Comparison of ENCODE assay signal across 19 mouse cellular contexts in genomic region chr7:128692163-128692562, GRCm38 (mm10). TPM values are rescaled to one million over a fixed set of nuclear protein-coding genes. Genes with fewer than 3 reads are reported as not detected.
DNase-seq lines count a peak whose midpoint lies in the region; ATAC-seq and TF ChIP-seq lines count a peak whose summit lies in the region.
"Had no signal": no experiment of that assay in that cellular context is flagged by ENCODE, and none has a peak within 500 bp of the region (broad histone marks: within the 10 kb centered on the region; RNA-seq: fewer than 3 reads in every experiment).

No protein-coding gene starts in this region.

- 0 out of 2 replicates have a peak overlapping the region, but pooled peaks have one; percentile 23 for H3K27ac ChIP-seq in hindbrain, embryonic 13.5 days
- no peak overlapping the region for H3K27ac ChIP-seq in hindbrain, embryonic 12.5 days
- H3K27ac ChIP-seq in midbrain, embryonic 12.5 days (replicated peaks), result peak overlapping the region; percentile 30; the same call in 1 of the 2 replicates
- H3K27ac ChIP-seq in midbrain, embryonic 15.5 days, result no peak overlapping the region
- H3K27ac ChIP-seq in CH12.LX (ENCODE audit: insufficient read depth, low read depth), result no peak overlapping the region
- H3K27ac ChIP-seq in midbrain, embryonic 16.5 days (ENCODE audit: low read length), result no peak overlapping the region
- H3K27ac ChIP-seq: embryonic facial prominence, embryonic 10.5 days had no signal

- H3K27me3 ChIP-seq in hindbrain, embryonic 13.5 days, result no peaks in the 10 kb centered on the region
- no peaks in the 10 kb centered on the region for H3K27me3 ChIP-seq in hindbrain, embryonic 12.5 days
- H3K27me3 ChIP-seq in midbrain, embryonic 12.5 days, result no peaks in the 10 kb centered on the region
- no peaks in the 10 kb centered on the region for H3K27me3 ChIP-seq in midbrain, embryonic 15.5 days (replicated peaks)
- H3K27me3 ChIP-seq in CH12.LX (replicated peaks), result no peaks in the 10 kb centered on the region
- no peaks in the 10 kb centered on the region for H3K27me3 ChIP-seq in midbrain, embryonic 16.5 days (ENCODE audit: control insufficient read depth, insufficient read depth, low read depth, low read length)
- H3K27me3 ChIP-seq: forebrain, embryonic 13.5 days; heart, embryonic 12.5 days had no signal

- no peak for TF ChIP-seq POLR2A in CH12.LX (IDR thresholded peaks at IDR 0.05; ENCODE audit: low read depth, low read length)

- dilution Hi-C loops in CH12.LX (cut with MboI; ENCODE audit: extremely low pct_ligation_motif_present, extremely low pct_unique_long_range_greater_than_20kb, low sequenced_read_pairs), result no loop called here

- peak overlapping the region; percentile 58 for H3K4me2 ChIP-seq in hindbrain, embryonic 13.5 days
- no peak overlapping the region for H3K4me2 ChIP-seq in hindbrain, embryonic 12.5 days (replicated peaks)
- H3K4me2 ChIP-seq in midbrain, embryonic 12.5 days (replicated peaks), result no peak overlapping the region
- H3K4me2 ChIP-seq in midbrain, embryonic 15.5 days, result no peak overlapping the region; the same call in 1 of the 2 replicates
- no peak overlapping the region for H3K4me2 ChIP-seq in CH12.LX (ENCODE audit: insufficient read depth, low read depth, poor library complexity, severe bottlenecking)
- H3K4me2 ChIP-seq in midbrain, embryonic 16.5 days (ENCODE audit: low read length), result peak overlapping the region; percentile 24
- H3K4me2 ChIP-seq: heart, embryonic 12.5 days had no signal

- 92% methylated on average over 7 of the region's 7 CpGs for WGBS in hindbrain, embryonic 13.5 days
- WGBS in hindbrain, embryonic 12.5 days, result 94% methylated on average over 7 of the region's 7 CpGs
- WGBS in midbrain, embryonic 12.5 days, result 94% methylated on average over 7 of the region's 7 CpGs
- WGBS in midbrain, embryonic 15.5 days, result 88% methylated on average over 7 of the region's 7 CpGs
- 94% methylated on average over 7 of the region's 7 CpGs for WGBS in midbrain, embryonic 16.5 days

- no peak for TF ChIP-seq RAD21 in CH12.LX (IDR thresholded peaks at IDR 0.05; ENCODE audit: low read depth, low read length)

- H3K9me3 ChIP-seq in hindbrain, embryonic 13.5 days, result peaks cover 8% of the 10 kb centered on the region; the same call in 1 of the 2 replicates
- peaks cover 12% of the 10 kb centered on the region for H3K9me3 ChIP-seq in hindbrain, embryonic 12.5 days (replicated peaks)
- peaks cover 12% of the 10 kb centered on the region for H3K9me3 ChIP-seq in midbrain, embryonic 12.5 days
- peaks cover 11% of the 10 kb centered on the region; the same call in 1 of the 2 replicates for H3K9me3 ChIP-seq in midbrain, embryonic 15.5 days
- H3K9me3 ChIP-seq in CH12.LX (replicated peaks; ENCODE audit: low read length), result no peaks in the 10 kb centered on the region
- H3K9me3 ChIP-seq in midbrain, embryonic 16.5 days (replicated peaks; ENCODE audit: control insufficient read depth, low read length, poor library complexity, severe bottlenecking), result peaks cover 8% of the 10 kb centered on the region

- H3K79me2 ChIP-seq in CH12.LX (replicated peaks; ENCODE audit: control insufficient read depth, extremely low read depth, insufficient read depth, poor library complexity, severe bottlenecking), result no peaks in the 10 kb centered on the region

- no peak for DNase-seq in CH12.LX (ENCODE audit: extremely low read depth)
- DNase-seq in embryo, embryonic 10.5 days (ENCODE audit: low spot score), result no peak
- no peak for DNase-seq in thymus, postnatal 0 days (ENCODE audit: low spot score)
- DNase-seq: adrenal gland, adult 8-10 months; cerebellum, adult 11 months; cerebellum, adult 9-10 months; cerebellum, postnatal 36 days; forebrain, postnatal 0 days; gastrocnemius, postnatal 14 days; heart, postnatal 36 days had no signal

- no peak overlapping the region for H3K9ac ChIP-seq in hindbrain, embryonic 13.5 days
- no peak overlapping the region for H3K9ac ChIP-seq in hindbrain, embryonic 12.5 days
- no peak overlapping the region for H3K9ac ChIP-seq in midbrain, embryonic 12.5 days (replicated peaks)
- H3K9ac ChIP-seq in midbrain, embryonic 15.5 days, result no peak overlapping the region
- H3K9ac ChIP-seq in CH12.LX (ENCODE audit: insufficient read depth, low read depth), result no peak overlapping the region
- no peak overlapping the region for H3K9ac ChIP-seq in midbrain, embryonic 16.5 days (ENCODE audit: low read depth, low read length)
- H3K9ac ChIP-seq: heart, embryonic 12.5 days had no signal

- no peak overlapping the region for H3K4me3 ChIP-seq in hindbrain, embryonic 13.5 days
- H3K4me3 ChIP-seq in hindbrain, embryonic 12.5 days, result no peak overlapping the region
- H3K4me3 ChIP-seq in midbrain, embryonic 12.5 days, result no peak overlapping the region
- H3K4me3 ChIP-seq in midbrain, embryonic 15.5 days, result no peak overlapping the region
- H3K4me3 ChIP-seq in CH12.LX (replicated peaks in 1 of 3; ENCODE audit: low read depth in 2 of 3, low read length in 2 of 3, poor library complexity in 1 of 3), result no peak overlapping the region
- H3K4me3 ChIP-seq in midbrain, embryonic 16.5 days (ENCODE audit: low read depth, low read length), result no peak overlapping the region
- H3K4me3 ChIP-seq: embryonic facial prominence, embryonic 10.5 days; heart, embryonic 12.5 days had no signal

- no peak for TF ChIP-seq CTCF in CH12.LX (conservative IDR thresholded peaks at IDR 0.05 in 1 of 2, IDR thresholded peaks at IDR 0.05 in 1 of 2; ENCODE audit: low read depth in 2 of 2, low read length in 2 of 2)

- in situ Hi-C loops in CH12.LX (cut with MboI; ENCODE audit: low pct_ligation_motif_present, low pct_unique_long_range_greater_than_20kb, low sequenced_read_pairs), result no loop called here

- TF ChIP-seq EP300 in CH12.LX (IDR thresholded peaks at IDR 0.05; ENCODE audit: low read length), result no peak

- peaks cover 53% of the 10 kb centered on the region for H3K36me3 ChIP-seq in hindbrain, embryonic 13.5 days
- H3K36me3 ChIP-seq in hindbrain, embryonic 12.5 days, result peaks cover 49% of the 10 kb centered on the region
- H3K36me3 ChIP-seq in midbrain, embryonic 12.5 days, result peaks cover 60% of the 10 kb centered on the region
- H3K36me3 ChIP-seq in midbrain, embryonic 15.5 days (replicated peaks), result peaks cover 27% of the 10 kb centered on the region; the same call in 1 of the 2 replicates
- peaks cover 14 to 50% of the 10 kb centered on the region in 2 experiments for H3K36me3 ChIP-seq in CH12.LX (replicated peaks in 1 of 2; ENCODE audit: control insufficient read depth in 1 of 2, insufficient read depth in 1 of 2, low read length in 1 of 2)
- peaks cover 27% of the 10 kb centered on the region for H3K36me3 ChIP-seq in midbrain, embryonic 16.5 days (ENCODE audit: control insufficient read depth, insufficient read depth, low read length)

- no peak for ATAC-seq in hindbrain, embryonic 13.5 days (ENCODE audit: low FRiP score)
- no peak for ATAC-seq in hindbrain, embryonic 12.5 days (ENCODE audit: low FRiP score)
- no peak for ATAC-seq in midbrain, embryonic 12.5 days (ENCODE audit: low FRiP score, low read depth)
- no peak for ATAC-seq in midbrain, embryonic 15.5 days (replicated peaks)
- ATAC-seq in midbrain, embryonic 16.5 days, result no peak
- ATAC-seq: forebrain, embryonic 13.5 days; forebrain, postnatal 0 days; intestine, embryonic 16.5 days had no signal

- H3K4me1 ChIP-seq in hindbrain, embryonic 13.5 days (replicated peaks), result peaks cover 19% of the 10 kb centered on the region
- H3K4me1 ChIP-seq in hindbrain, embryonic 12.5 days, result peaks cover 6% of the 10 kb centered on the region
- H3K4me1 ChIP-seq in midbrain, embryonic 12.5 days, result peaks cover 8% of the 10 kb centered on the region; the same call in 1 of the 2 replicates
- peaks cover 21% of the 10 kb centered on the region for H3K4me1 ChIP-seq in midbrain, embryonic 15.5 days
- H3K4me1 ChIP-seq in CH12.LX (ENCODE audit: control insufficient read depth in 1 of 2, insufficient read depth in 2 of 2), result peaks cover 0 to 7% of the 10 kb centered on the region in 2 experiments; a peak in 1 of 4 replicates
- peaks cover 13% of the 10 kb centered on the region for H3K4me1 ChIP-seq in midbrain, embryonic 16.5 days (ENCODE audit: control insufficient read depth, insufficient read depth, low read length)
- H3K4me1 ChIP-seq: embryonic facial prominence, embryonic 10.5 days; heart, embryonic 12.5 days had no signal

TF ChIP-seq in CH12.LX, 34 proteins besides CTCF, POLR2A, EP300 and RAD21:
- TF ChIP-seq POLR2AphosphoS2 (IDR thresholded peaks at IDR 0.05; ENCODE audit: low read depth, low read length) (peak; percentile 71; the same call in 1 of the 2 replicates), USF2 (conservative IDR thresholded peaks at IDR 0.05; ENCODE audit: low read depth, low read length) (no peak)

RNA-seq across cellular contexts. Expression of gene Mcmbp, which starts 48.1 kb away (rescaled TPM):
- polyA plus RNA-seq in hindbrain, embryonic 13.5 days (2015; fragmentation: Nextera tagmentation; extraction: Ambion mirVana), result 53.8 and 57.1 TPM in 2 replicates
- polyA plus RNA-seq in hindbrain, embryonic 12.5 days (2016; fragmentation: Nextera tagmentation; extraction: Ambion mirVana), result 68.9 and 70.4 TPM in 2 replicates
- polyA plus RNA-seq in midbrain, embryonic 12.5 days (2016; fragmentation: Nextera tagmentation; extraction: Ambion mirVana), result 74.8 and 78.8 TPM in 2 replicates
- 48.7 and 49.3 TPM in 2 replicates for polyA plus RNA-seq in midbrain, embryonic 15.5 days (2015; fragmentation: Nextera tagmentation; extraction: Ambion mirVana)
- total RNA-seq in CH12.LX (2012; rRNA removed) (45.2 and 53.3 TPM in 2 replicates), CH12.LX (2014; rRNA removed) (59.7 and 69.4 TPM in 2 replicates)
- 75.7 and 85.9 TPM in 2 replicates for polyA plus RNA-seq in CH12.LX (2012; ENCODE audit: insufficient read length, low read depth)
- 43.9 and 50.4 TPM in 2 replicates for polyA plus RNA-seq in midbrain, embryonic 16.5 days (2015; fragmentation: Nextera tagmentation; extraction: Ambion mirVana)
- polyA plus RNA-seq in thymus, postnatal 0 days (2015; fragmentation: Nextera tagmentation; extraction: Ambion mirVana), result 62.9 and 66.5 TPM in 2 replicates

RNA-seq across cellular contexts. Expression of gene Sec23ip, which starts 52.6 kb away (rescaled TPM):
- polyA plus RNA-seq in hindbrain, embryonic 13.5 days (2015; fragmentation: Nextera tagmentation; extraction: Ambion mirVana), result 42.5 and 44.0 TPM in 2 replicates
- polyA plus RNA-seq in hindbrain, embryonic 12.5 days (2016; fragmentation: Nextera tagmentation; extraction: Ambion mirVana), result 43.9 and 44.3 TPM in 2 replicates
- 42.6 and 42.8 TPM in 2 replicates for polyA plus RNA-seq in midbrain, embryonic 12.5 days (2016; fragmentation: Nextera tagmentation; extraction: Ambion mirVana)
- polyA plus RNA-seq in midbrain, embryonic 15.5 days (2015; fragmentation: Nextera tagmentation; extraction: Ambion mirVana), result 37.7 and 38.5 TPM in 2 replicates
- total RNA-seq in CH12.LX (2012; rRNA removed) (16.0 and 22.7 TPM in 2 replicates), CH12.LX (2014; rRNA removed) (18.9 and 19.3 TPM in 2 replicates)
- polyA plus RNA-seq in CH12.LX (2012; ENCODE audit: insufficient read length, low read depth), result 33.6 and 40.1 TPM in 2 replicates
- polyA plus RNA-seq in midbrain, embryonic 16.5 days (2015; fragmentation: Nextera tagmentation; extraction: Ambion mirVana), result 34.4 and 37.8 TPM in 2 replicates
- 30.5 and 30.8 TPM in 2 replicates for polyA plus RNA-seq in thymus, postnatal 0 days (2015; fragmentation: Nextera tagmentation; extraction: Ambion mirVana)

Comparison
In these comparisons a context has a peak if more than half of its experiments do, and no peak if none do; other contexts are left out.
1. H3K27ac ChIP-seq: peak in hindbrain, embryonic 13.5 days (single experiment) and midbrain, embryonic 12.5 days (single experiment); none in hindbrain, embryonic 12.5 days (single experiment), midbrain, embryonic 15.5 days (single experiment), CH12.LX (single experiment) and midbrain, embryonic 16.5 days (single experiment).
2. H3K4me2 ChIP-seq: peak in hindbrain, embryonic 13.5 days (single experiment) and midbrain, embryonic 16.5 days (single experiment); none in hindbrain, embryonic 12.5 days (single experiment), midbrain, embryonic 12.5 days (single experiment), midbrain, embryonic 15.5 days (single experiment) and CH12.LX (single experiment).